Mouse (Mus musculus): ENCODE measurements at regions not wholly inside any gene's neighbourhood (a gene's known extent, or its start where the extent isn't known, plus 50 kb on each side); places are given as distances from the start of the nearest gene placed in this dataset.

- Histone ChIP-seq H3K4me2 (replicated peaks) (no peak overlapping the region), H3K9ac (no peak overlapping the region), H3K4me3 (no peak overlapping the region), H3K4me1 (no peaks in the 10 kb centered on the region), H3K36me3 (no peaks in the 10 kb centered on the region), H3K27me3 (no peaks in the 10 kb centered on the region), H3K27ac (no peak overlapping the region), H3K9me3 (replicated peaks) (no peaks in the 10 kb centered on the region)
- no peak for ATAC-seq (ENCODE audit: low FRiP score)
- 67% methylated on average over 4 of the region's 4 CpGs for whole genome bisulfite sequencing
These were observed 63.9 kb upstream of the Fibin start for GRCm38 (mm10) chr2:110426881-110427280.

- H3K4me3 ChIP-seq, result no peak overlapping the region
- H3K9me3 ChIP-seq (replicated peaks), result no peaks in the 10 kb centered on the region
- H3K9ac ChIP-seq, result no peak overlapping the region
- H3K27ac ChIP-seq, result no peak overlapping the region
- no peaks in the 10 kb centered on the region for H3K4me1 ChIP-seq
- H3K27me3 ChIP-seq, result no peaks in the 10 kb centered on the region
- ATAC-seq (ENCODE audit: low FRiP score), result no peak
- no peaks in the 10 kb centered on the region for H3K36me3 ChIP-seq
- no peak overlapping the region for H3K4me2 ChIP-seq (replicated peaks)
- whole genome bisulfite sequencing, result 87% methylated on average over 3 of the region's 3 CpGs
These were observed 89.7 kb upstream of the Fibin start for GRCm38 (mm10) chr2:110452694-110453093.

- Histone ChIP-seq H3K4me2 (replicated peaks) (no peak overlapping the region), H3K36me3 (no peaks in the 10 kb centered on the region), H3K27ac (no peak overlapping the region), H3K4me1 (no peaks in the 10 kb centered on the region), H3K9me3 (replicated peaks) (no peaks in the 10 kb centered on the region), H3K9ac (no peak overlapping the region), H3K27me3 (no peaks in the 10 kb centered on the region), H3K4me3 (no peak overlapping the region)
- 87% methylated on average over 3 of the region's 3 CpGs for WGBS
- no peak for ATAC-seq (ENCODE audit: low FRiP score)
These were observed 109.5 kb upstream of the Fibin start for GRCm38 (mm10) chr2:110472307-110472995.

GRCm38 (mm10) chr2:110476591-110476990 is 113.6 kb upstream of the Fibin start:
- Histone ChIP-seq H3K27ac (no peak overlapping the region), H3K4me1 (no peaks in the 10 kb centered on the region), H3K9me3 (replicated peaks) (no peaks in the 10 kb centered on the region), H3K4me2 (replicated peaks) (no peak overlapping the region), H3K4me3 (no peak overlapping the region), H3K36me3 (no peaks in the 10 kb centered on the region), H3K9ac (no peak overlapping the region), H3K27me3 (no peaks in the 10 kb centered on the region)
- ATAC-seq (ENCODE audit: low FRiP score), result no peak
- 71% methylated on average over 5 of the region's 5 CpGs for WGBS

GRCm38 (mm10) chr2:110481327-110481726 is 115.8 kb upstream of the Slc5a12 start:
- H3K4me1 ChIP-seq, result peaks cover under 1% of the 10 kb centered on the region; the same call in 1 of the 2 replicates
- WGBS, result 90% methylated on average over 2 of the region's 2 CpGs

GRCm38 (mm10) chr2:110486201-110486600 is 110.9 kb upstream of the Slc5a12 start:
- Histone ChIP-seq H3K9ac (no peak overlapping the region), H3K9me3 (replicated peaks) (no peaks in the 10 kb centered on the region), H3K4me2 (replicated peaks) (no peak overlapping the region), H3K4me1 (peaks cover 8% of the 10 kb centered on the region; the same call in 1 of the 2 replicates), H3K36me3 (no peaks in the 10 kb centered on the region), H3K4me3 (no peak overlapping the region), H3K27ac (peak overlapping the region; percentile 13; the same call in 1 of the 2 replicates), H3K27me3 (no peaks in the 10 kb centered on the region)
- ATAC-seq (ENCODE audit: low FRiP score), result no peak
- WGBS, result 71% methylated on average over 5 of the region's 5 CpGs

More at GRCm38 (mm10) chr2:110481327-110481726, 115.8 kb upstream of the Slc5a12 start:
- Histone ChIP-seq H3K9ac (no peak overlapping the region), H3K9me3 (replicated peaks) (no peaks in the 10 kb centered on the region), H3K36me3 (no peaks in the 10 kb centered on the region), H3K27me3 (no peaks in the 10 kb centered on the region), H3K4me3 (no peak overlapping the region), H3K27ac (no peak overlapping the region), H3K4me2 (replicated peaks) (no peak overlapping the region)
- no peak for ATAC-seq (ENCODE audit: low FRiP score)

GRCm38 (mm10) chr2:110486724-110487123 is 110.4 kb upstream of the Slc5a12 start:
- Histone ChIP-seq H3K9ac (no peak overlapping the region), H3K27ac (peak overlapping the region; percentile 23; the same call in 1 of the 2 replicates), H3K4me2 (replicated peaks) (no peak overlapping the region), H3K9me3 (replicated peaks) (no peaks in the 10 kb centered on the region), H3K36me3 (no peaks in the 10 kb centered on the region), H3K27me3 (no peaks in the 10 kb centered on the region), H3K4me1 (peaks cover 8% of the 10 kb centered on the region; the same call in 1 of the 2 replicates), H3K4me3 (no peak overlapping the region)
- no peak for ATAC-seq (ENCODE audit: low FRiP score)
- 44% methylated on average over 4 of the region's 4 CpGs for WGBS

- WGBS, result 65% methylated on average over 7 of the region's 7 CpGs
- Histone ChIP-seq H3K9ac (no peak overlapping the region), H3K9me3 (replicated peaks) (no peaks in the 10 kb centered on the region), H3K27me3 (no peaks in the 10 kb centered on the region), H3K4me1 (peaks cover 8% of the 10 kb centered on the region; the same call in 1 of the 2 replicates), H3K4me3 (no peak overlapping the region), H3K27ac (no peak overlapping the region), H3K36me3 (no peaks in the 10 kb centered on the region), H3K4me2 (replicated peaks) (no peak overlapping the region)
- no peak for ATAC-seq (ENCODE audit: low FRiP score)
These were observed 109.1 kb upstream of the Slc5a12 start for GRCm38 (mm10) chr2:110487950-110488349.

- Histone ChIP-seq H3K9ac (no peak overlapping the region), H3K4me3 (no peak overlapping the region), H3K4me2 (replicated peaks) (no peak overlapping the region), H3K27ac (no peak overlapping the region), H3K9me3 (replicated peaks) (no peaks in the 10 kb centered on the region), H3K4me1 (no peaks in the 10 kb centered on the region), H3K36me3 (no peaks in the 10 kb centered on the region), H3K27me3 (no peaks in the 10 kb centered on the region)
- 71% methylated on average over 2 of the region's 2 CpGs for WGBS
- no peak for ATAC-seq (ENCODE audit: low FRiP score)
These were observed 95.3 kb upstream of the Slc5a12 start for GRCm38 (mm10) chr2:110501786-110502185.

GRCm38 (mm10) chr2:110508162-110508748 is 88.8 kb upstream of the Slc5a12 start:
- Histone ChIP-seq H3K36me3 (no peaks in the 10 kb centered on the region), H3K27ac (no peak overlapping the region), H3K9ac (no peak overlapping the region), H3K4me3 (no peak overlapping the region), H3K4me1 (no peaks in the 10 kb centered on the region), H3K27me3 (no peaks in the 10 kb centered on the region), H3K9me3 (replicated peaks) (no peaks in the 10 kb centered on the region), H3K4me2 (replicated peaks) (no peak overlapping the region)
- no peak for ATAC-seq (ENCODE audit: low FRiP score)
- 87% methylated on average over 3 of the region's 3 CpGs for WGBS

- WGBS, result 72% methylated on average over 7 of the region's 7 CpGs
- H3K4me2 ChIP-seq (replicated peaks), result no peak overlapping the region
- H3K27ac ChIP-seq, result no peak overlapping the region
- no peak for ATAC-seq (ENCODE audit: low FRiP score)
- no peaks in the 10 kb centered on the region for H3K27me3 ChIP-seq
- no peaks in the 10 kb centered on the region for H3K36me3 ChIP-seq
- no peaks in the 10 kb centered on the region for H3K4me1 ChIP-seq
- no peak overlapping the region for H3K9ac ChIP-seq
- no peaks in the 10 kb centered on the region for H3K9me3 ChIP-seq (replicated peaks)
- H3K4me3 ChIP-seq, result no peak overlapping the region
These were observed 73.8 kb upstream of the Slc5a12 start for GRCm38 (mm10) chr2:110523173-110523803.

- Histone ChIP-seq H3K9ac (no peak overlapping the region), H3K9me3 (replicated peaks) (no peaks in the 10 kb centered on the region), H3K36me3 (no peaks in the 10 kb centered on the region), H3K4me3 (no peak overlapping the region), H3K4me2 (replicated peaks) (no peak overlapping the region), H3K27ac (no peak overlapping the region), H3K27me3 (no peaks in the 10 kb centered on the region), H3K4me1 (no peaks in the 10 kb centered on the region)
- WGBS, result 60% methylated on average over 3 of the region's 3 CpGs
- no peak for ATAC-seq (ENCODE audit: low FRiP score)
These were observed 68.9 kb upstream of the Slc5a12 start for GRCm38 (mm10) chr2:110528191-110528590.

Data from hindbrain, embryonic 12.5 days (tissue).